Mouse (Mus musculus): ENCODE results near the gene Tgtp1. TPM values are rescaled to one million over a fixed set of nuclear protein-coding genes. Genes with fewer than 3 reads are reported as not detected.

The Tgtp1 gene
- 3.6 and 7.0 TPM in 2 replicates for polyA plus RNA-seq (2012; rRNA removed; ENCODE audit: low replicate concordance)

DNA sequence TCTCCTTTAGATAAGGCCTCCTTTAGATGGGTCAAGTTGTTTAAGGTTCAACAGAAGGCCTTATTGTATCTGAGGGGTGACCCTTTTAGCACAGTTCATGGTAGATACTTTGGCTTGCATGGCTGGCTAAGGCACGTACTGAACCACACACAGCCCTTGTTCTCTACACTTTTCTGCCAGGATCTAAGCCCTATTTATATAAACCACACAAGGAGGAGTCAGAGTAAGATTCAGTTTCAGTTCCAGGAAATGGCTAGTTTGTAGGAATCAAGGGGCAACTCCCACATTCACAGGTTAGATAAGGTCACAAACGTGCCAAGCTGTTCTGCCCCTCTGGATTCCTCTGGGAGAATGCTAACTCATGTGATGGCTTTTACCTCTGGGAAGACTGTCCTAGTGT, at the start of gene Tgtp1:
TSS of gene Tgtp1 (minus strand) at position 155 of the 400 bp plus-strand sequence.

DNA sequence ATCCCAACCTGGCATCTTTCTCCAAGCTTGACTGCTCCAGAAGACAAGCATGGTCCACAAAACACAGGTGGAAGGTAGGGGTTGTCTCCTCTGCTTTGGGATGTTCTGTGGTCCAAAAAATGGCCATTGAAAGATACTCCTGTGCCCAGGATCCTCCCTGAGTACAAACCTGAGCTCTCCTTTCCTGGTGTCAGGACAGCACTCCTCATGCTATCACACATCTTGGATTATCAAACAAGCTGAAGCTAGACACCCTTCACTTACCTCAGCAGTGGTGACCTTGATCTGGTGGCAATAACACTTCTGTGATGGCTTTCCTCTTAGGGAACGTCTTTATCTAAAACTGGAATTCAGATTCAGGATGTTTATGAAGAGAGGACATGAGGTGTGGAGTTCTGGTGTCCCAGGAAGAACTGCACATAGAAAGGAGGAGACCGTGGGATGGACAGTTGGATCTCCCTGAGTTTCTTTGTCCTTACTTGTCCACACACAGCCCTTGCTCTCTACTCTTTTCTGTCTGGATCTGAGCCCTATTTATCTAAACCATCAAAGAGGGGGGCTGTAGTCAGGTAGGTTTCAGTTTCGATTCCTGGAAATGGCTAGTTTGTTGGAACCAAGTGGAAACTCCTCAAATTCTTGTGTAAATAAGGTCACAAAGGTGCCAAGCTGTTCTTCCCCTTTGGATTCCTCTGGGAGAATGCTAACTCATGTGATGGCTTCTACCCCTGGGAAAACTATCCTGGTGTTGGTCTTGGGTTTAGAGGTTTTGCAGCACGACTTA, 2.0 kb downstream of the Tgtp1 start, which contains the start of gene Gm12185:
TSS of gene Gm12185 (minus strand) at position 487 of the 781 bp plus-strand sequence.

DNA sequence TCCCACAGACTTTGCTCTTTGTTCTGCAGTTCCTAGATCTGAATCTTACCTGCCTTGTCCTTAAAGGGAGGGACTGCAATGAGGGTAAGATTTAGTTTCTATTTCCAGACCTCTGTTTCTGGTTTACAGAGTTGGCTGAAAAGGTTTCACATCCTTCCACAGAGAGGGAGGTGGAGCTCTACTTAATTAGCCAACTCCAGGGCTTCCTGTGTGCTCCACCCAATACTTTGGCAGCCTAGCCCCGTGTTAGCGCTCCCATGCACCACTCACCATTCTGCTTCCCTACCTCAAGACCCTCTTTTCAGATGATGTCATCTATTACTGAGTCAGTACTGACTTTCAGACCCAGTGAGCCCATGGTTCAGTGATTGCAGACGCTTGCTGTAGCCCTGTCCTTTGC, 14.7 kb downstream of the Tgtp1 start, which contains the start of gene 9930111J21Rik1:
TSS of gene 9930111J21Rik1 (minus strand) at position 148 of the 400 bp plus-strand sequence.

DNA sequence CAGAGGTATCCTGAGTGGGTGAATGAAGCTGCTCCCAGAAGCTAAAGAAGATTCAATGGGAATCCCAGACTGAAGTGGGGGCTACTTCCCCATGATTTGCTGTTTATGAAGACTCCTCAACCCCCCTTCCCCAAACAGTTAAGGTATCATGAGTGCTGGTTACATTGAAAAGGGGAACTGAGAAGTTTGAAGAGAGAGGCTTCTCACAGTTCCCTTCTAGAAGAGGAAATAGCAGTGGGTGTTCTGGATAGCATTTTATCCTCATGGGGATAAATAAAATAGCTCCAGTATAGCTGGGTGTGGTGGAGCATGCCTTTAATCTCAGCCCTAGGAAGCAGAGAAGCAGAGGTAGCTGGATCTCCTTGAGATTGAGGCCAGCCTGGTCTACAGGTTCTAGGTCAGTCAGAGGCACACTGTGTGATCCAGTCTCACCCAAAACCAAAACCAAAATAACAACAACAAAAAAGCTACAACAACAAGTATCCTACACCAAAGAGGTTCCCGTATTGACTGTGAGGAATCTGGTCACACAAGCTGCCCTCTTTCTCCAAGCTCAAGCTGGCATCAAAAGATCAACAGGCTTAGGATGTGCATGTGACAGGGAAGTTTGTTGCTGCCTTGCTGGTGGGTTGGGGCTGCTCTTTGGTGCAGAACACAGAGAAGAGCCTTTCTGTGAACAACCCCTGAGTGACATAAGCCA, 15.6 kb downstream of the Tgtp1 start, which contains the start of gene Olfr56:
TSS of gene Olfr56 (plus strand) at position 650 of the 700 bp plus-strand sequence.

DNA sequence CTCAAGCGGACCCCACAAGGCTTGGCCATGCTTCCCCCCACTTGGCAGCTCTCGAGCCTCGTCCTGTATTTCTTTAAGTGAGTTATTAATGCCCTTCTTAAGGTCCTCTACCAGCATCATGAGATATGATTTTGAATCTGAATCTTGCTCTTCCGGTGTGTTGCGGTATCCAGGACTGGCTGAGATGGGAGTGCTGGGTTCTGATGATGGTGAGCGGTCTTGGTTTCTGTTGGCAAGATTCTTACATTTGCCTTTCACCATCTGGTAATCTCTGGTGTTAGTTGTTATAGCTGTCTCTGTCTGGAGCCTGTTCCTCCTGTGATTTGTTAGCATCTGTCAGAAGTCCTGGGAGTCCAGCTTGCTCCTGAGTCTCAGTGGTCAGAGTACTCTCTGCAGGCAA, 47.9 kb downstream of the Tgtp1 start, which contains the start of gene Psme2b:
TSS of gene Psme2b (minus strand) at position 101 of the 400 bp plus-strand sequence.

Other genes starting within 250 kb of the Tgtp1 start
- gene Rack1, start 193.8 kb downstream of the Tgtp1 start, polyA plus RNA-seq (2012; rRNA removed; ENCODE audit: low replicate concordance): 2,623 and 3,377 TPM in 2 replicates
- gene Trim41, start 176.8 kb downstream of the Tgtp1 start, polyA plus RNA-seq (2012; rRNA removed; ENCODE audit: low replicate concordance): 31.0 and 33.9 TPM in 2 replicates
- gene Trim7, start 168.0 kb downstream of the Tgtp1 start, polyA plus RNA-seq (2012; rRNA removed; ENCODE audit: low replicate concordance): 32.9 and 36.6 TPM in 2 replicates
- gene Gm12184, start 167.5 kb downstream of the Tgtp1 start, polyA plus RNA-seq (2012; rRNA removed; ENCODE audit: low replicate concordance): 9.6 and 11.6 TPM in 2 replicates
- 10.3 and 23.6 TPM in 2 replicates for gene Irgm1, start 122.5 kb downstream of the Tgtp1 start, polyA plus RNA-seq (2012; rRNA removed; ENCODE audit: low replicate concordance)
- gene Gm5431, start 92.0 kb downstream of the Tgtp1 start, polyA plus RNA-seq (2012; rRNA removed; ENCODE audit: low replicate concordance): 0.55 and 1.9 TPM in 2 replicates
- 10.3 and 17.1 TPM in 2 replicates for gene Psme2b, start 48.0 kb downstream of the Tgtp1 start, polyA plus RNA-seq (2012; rRNA removed; ENCODE audit: low replicate concordance)
- gene Olfr56, start 15.3 kb downstream of the Tgtp1 start, polyA plus RNA-seq (2012; rRNA removed; ENCODE audit: low replicate concordance): 0.11 and 0.16 TPM in 2 replicates
- gene 9930111J21Rik1, start 14.8 kb downstream of the Tgtp1 start, polyA plus RNA-seq (2012; rRNA removed; ENCODE audit: low replicate concordance): 10.4 and 15.4 TPM in 2 replicates
- 0.35 and 1.3 TPM in 2 replicates for gene Gm12185, start 1.9 kb downstream of the Tgtp1 start, polyA plus RNA-seq (2012; rRNA removed; ENCODE audit: low replicate concordance)
- gene 9930111J21Rik2, start 57.1 kb upstream of the Tgtp1 start, polyA plus RNA-seq (2012; rRNA removed; ENCODE audit: low replicate concordance): 6.7 and 7.0 TPM in 2 replicates
- gene Tgtp2, start 70.0 kb upstream of the Tgtp1 start, polyA plus RNA-seq (2012; rRNA removed; ENCODE audit: low replicate concordance): 10.1 and 32.6 TPM in 2 replicates
- gene Ifi47, start 82.4 kb upstream of the Tgtp1 start, polyA plus RNA-seq (2012; rRNA removed; ENCODE audit: low replicate concordance): 15.1 and 19.8 TPM in 2 replicates
- gene Olfr1396, start 120.7 kb upstream of the Tgtp1 start, polyA plus RNA-seq (2012; rRNA removed; ENCODE audit: low replicate concordance): 0.97 and 2.1 TPM in 2 replicates
- not detected in 2 replicates for gene Olfr1395, start 148.1 kb upstream of the Tgtp1 start, polyA plus RNA-seq (2012; rRNA removed; ENCODE audit: low replicate concordance)
- not detected in 2 replicates for gene Olfr1394, start 160.2 kb upstream of the Tgtp1 start, polyA plus RNA-seq (2012; rRNA removed; ENCODE audit: low replicate concordance)
- 35.1 and 63.1 TPM in 2 replicates for gene Btnl9, start 193.0 kb upstream of the Tgtp1 start, polyA plus RNA-seq (2012; rRNA removed; ENCODE audit: low replicate concordance)
- 2.8 and 3.1 TPM in 2 replicates for gene Zfp62, start 209.1 kb upstream of the Tgtp1 start, polyA plus RNA-seq (2012; rRNA removed; ENCODE audit: low replicate concordance)

All from mammary gland, adult 2 months (tissue).